ENCODE assay signal across 7 mouse cellular contexts in the genomic region with DNA sequence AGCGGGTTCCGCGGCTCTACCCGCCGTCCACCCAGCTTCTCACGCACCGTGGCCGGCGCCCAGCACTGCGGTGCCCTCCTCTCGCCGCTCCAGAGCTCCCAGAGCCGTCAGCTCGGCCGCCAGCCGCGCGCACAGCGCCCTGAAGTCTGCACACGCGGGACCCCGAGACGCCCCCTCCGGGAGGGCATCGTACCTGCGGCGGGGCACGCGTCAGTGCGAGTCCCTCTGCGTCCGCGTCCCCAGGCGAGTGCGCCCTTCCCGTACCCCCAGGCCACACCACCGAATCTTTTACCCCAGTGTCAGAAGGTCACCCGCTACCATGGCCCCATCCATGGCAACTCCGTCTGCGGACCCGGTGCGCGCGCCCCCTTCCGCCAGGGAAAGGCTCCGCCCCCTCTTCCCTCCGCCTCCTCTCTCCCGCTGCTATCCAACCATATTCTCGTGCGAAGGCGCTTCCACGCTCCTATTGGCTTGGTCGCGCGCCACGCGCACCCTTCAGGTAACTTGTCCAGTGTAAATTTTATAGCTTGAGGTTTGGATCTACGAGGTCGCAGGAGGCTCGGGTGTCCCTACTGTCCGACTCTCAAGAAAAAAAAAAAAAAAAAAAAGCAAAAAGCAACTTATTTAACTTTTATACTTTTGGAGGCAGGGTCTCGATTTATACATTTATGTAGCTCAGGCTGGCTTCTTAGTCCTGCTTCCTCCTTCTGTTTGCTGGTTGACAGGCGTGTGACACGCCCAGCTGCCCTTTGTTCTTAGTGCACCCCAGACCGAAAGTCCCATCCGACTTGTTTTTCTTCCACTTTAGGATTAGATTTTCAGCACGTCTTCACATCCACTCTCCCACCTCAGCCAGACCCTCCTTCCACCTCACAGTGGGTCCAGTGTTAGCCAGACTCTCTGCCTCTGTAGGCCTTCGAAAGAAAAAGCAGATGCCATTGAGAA. TPM values are rescaled to one million over a fixed set of nuclear protein-coding genes. Genes with fewer than 3 reads are reported as not detected.
DNase-seq lines count a peak whose midpoint lies in the region; ATAC-seq lines count a peak whose summit lies in the region.

A gene (minus strand): TSS at position 397 of the 945 bp plus-strand sequence.

- WGBS in intestine, embryonic 15.5 days, result 3% methylated on average over 68 of the region's 68 CpGs

- peak within 1 kb of the TSS; percentile 87 for H3K9ac ChIP-seq in intestine, embryonic 15.5 days

- peaks cover 6% of the 10 kb centered on the region for H3K4me1 ChIP-seq in intestine, embryonic 15.5 days (replicated peaks)

- peak; percentile 78 for DNase-seq in adrenal gland, adult 8-10 months
- peak; percentile 67 for DNase-seq in embryo, embryonic 11.5 days (ENCODE audit: low read depth, low spot score)
- peak; percentile 74 to 77 for DNase-seq in gastrocnemius, postnatal 36 days
- peak; percentile 85 to 92 for DNase-seq in left cerebral cortex, postnatal 25 days (ENCODE audit: low spot score in 2 of 2)
- DNase-seq in mesoderm, embryonic 11.5 days (ENCODE audit: low read depth, low spot score), result peak; percentile 86
- peak; percentile 81 to 86 for DNase-seq in right cerebral cortex, postnatal 36 days (ENCODE audit: low spot score in 2 of 2)

- H3K27ac ChIP-seq in intestine, embryonic 15.5 days, result peak within 1 kb of the TSS; percentile 97

- H3K9me3 ChIP-seq in intestine, embryonic 15.5 days, result 0 out of 2 replicates have a peak, but pooled peaks cover 5% of the 10 kb centered on the region

- peak within 1 kb of the TSS; percentile 95 for H3K4me2 ChIP-seq in intestine, embryonic 15.5 days (replicated peaks)

- H3K4me3 ChIP-seq in intestine, embryonic 15.5 days (replicated peaks), result peak within 1 kb of the TSS; percentile 93

- peak; percentile 90 for ATAC-seq in intestine, embryonic 15.5 days

- intact Hi-C loops in gastrocnemius, postnatal 36 days (cut with DNase I), result no loop called here
- intact Hi-C loops in left cerebral cortex, postnatal 25 days (cut with DNase I), result loop anchor here (5.0 kb wide), 1 partner anchor 104 kb away; no protein-coding TSS in a partner anchor

- H3K36me3 ChIP-seq in intestine, embryonic 15.5 days, result peaks cover 7% of the 10 kb centered on the region

- peaks cover 13% of the 10 kb centered on the region for H3K27me3 ChIP-seq in intestine, embryonic 15.5 days (replicated peaks)

RNA-seq across cellular contexts. Expression of the gene that starts here (rescaled TPM):
- total RNA-seq in adrenal gland, adult 8-10 months (2022), result 10 to 100 TPM; 10.1 to 19.9 (median 14.7) TPM
- total RNA-seq in gastrocnemius, postnatal 36 days (2021), result 10 to 100 TPM; 10.7 to 11.7 TPM
- polyA plus RNA-seq in intestine, embryonic 15.5 days (2015; fragmentation: Nextera tagmentation; extraction: Ambion mirVana), result 48.7 and 49.3 TPM in 2 replicates
- 10 to 100 TPM; 35.9 to 40.6 TPM for total RNA-seq in left cerebral cortex, postnatal 25 days (2021)

Comparison
In these comparisons a context has a peak if more than half of its experiments do, and no peak if none do; other contexts are left out.
1. Peak in every context shown above with its lines: DNase-seq, ATAC-seq, H3K4me3 ChIP-seq and H3K27ac ChIP-seq.